Mouse (Mus musculus) bone marrow, adult 2 months (tissue): Measurements from ENCODE around the gene Nup62. TPM values are rescaled to one million over a fixed set of nuclear protein-coding genes. Genes with fewer than 3 reads are reported as not detected.

ENCODE experiments used
- H3K27ac ChIP-seq: fragments of 200-500 bp; 2 replicates; pipeline ENCODE4 v1.5.1; 2012; ENCODE audit warnings: low read depth, mild to moderate bottlenecking, control low read depth, inconsistent platforms, low read length; ENCODE audit not compliant: control insufficient read depth, poor library complexity, insufficient read depth
- H3K4me1 ChIP-seq: fragments of 200-500 bp; 2 replicates; pipeline ENCODE4 v1.6.1; 2011; ENCODE audit warnings: low read length; ENCODE audit not compliant: control insufficient read depth, insufficient read depth
- H3K4me3 ChIP-seq: fragments of 200-500 bp; replicated peaks from 2 replicates; pipeline ENCODE3; 2011; ENCODE audit warnings: mild to moderate bottlenecking, low read depth, low read length, control low read depth; ENCODE audit not compliant: control insufficient read depth
- CTCF ChIP-seq: fragments of 200-500 bp; IDR thresholded peaks from 2 replicates; pipeline ENCODE4 v1.5.1; 2011; ENCODE audit warnings: low read length, control low read depth; ENCODE audit not compliant: control insufficient read depth, insufficient read depth
- POLR2A ChIP-seq: fragments of 200-500 bp; IDR thresholded peaks from 2 replicates; pipeline ENCODE4 v1.6.1; 2011; ENCODE audit warnings: low read depth, mild to moderate bottlenecking, control low read depth, low read length, borderline replicate concordance; ENCODE audit not compliant: control insufficient read depth
- WGBS: fragments of 180-500 bp; shearing (Covaris S2); methylation state at CpG from one replicate; pipeline ENCODE4 v1.1.7; 2018; 5-methylcytosine and 5-hydroxymethylcytosine counted together
- polyA plus RNA-seq: library from polyadenylated mRNA; stranded (reverse); fragments of >200 nt; gene quantifications from 2 replicates; pipeline ENCODE4 v1.2.4, GENCODE M21; 2011; ENCODE audit warnings: low replicate concordance; ENCODE audit not compliant: missing spikeins, insufficient read depth, insufficient read length

The Nup62 gene
- polyA plus RNA-seq: 24.0 and 44.7 TPM in 2 replicates

- TF ChIP-seq POLR2A (peak; percentile 85), CTCF (no peak)
- peak within 1 kb of the TSS; percentile 89 for H3K4me3 ChIP-seq
- under 1% methylated on average over 62 of the region's 62 CpGs for WGBS
- peaks cover 8% of the 10 kb centered on the region for H3K4me1 ChIP-seq
- H3K27ac ChIP-seq: peak within 1 kb of the TSS; percentile 76
Measured at GRCm38 (mm10) chr7:44815721-44816469, at the start of gene Nup62, which contains the start of gene Il4i1. TSS of gene Nup62 (plus strand) at chr7:44816088. TSS of gene Il4i1 (plus strand) at chr7:44816387.

DNA sequence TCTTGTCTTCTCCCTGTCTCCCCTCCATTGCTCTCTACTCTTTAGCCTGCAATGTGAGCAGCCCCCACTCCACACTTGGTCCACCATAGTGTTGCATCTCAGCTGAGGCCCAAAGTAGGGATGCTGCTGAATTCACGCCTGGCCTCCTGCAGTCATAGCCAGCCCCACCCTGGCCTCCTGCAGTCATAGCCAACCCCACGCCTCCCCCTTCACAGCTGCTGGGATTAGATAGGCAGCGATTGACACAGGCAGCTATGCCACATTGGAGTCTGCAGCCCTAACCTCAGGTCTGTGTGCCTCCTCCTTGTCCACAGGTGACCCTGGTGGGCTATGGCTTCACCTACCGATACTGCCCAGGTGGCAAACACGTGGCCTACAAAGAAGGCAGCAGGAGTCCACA lies 47.8 kb upstream of the Nup62 start:
- TF ChIP-seq CTCF (no peak), POLR2A (no peak)
- Histone ChIP-seq H3K4me1 (no peaks in the 10 kb centered on the region; the same call in 1 of the 2 replicates), H3K27ac (no peak overlapping the region), H3K4me3 (no peak overlapping the region)
- WGBS: 84% methylated on average over 5 of the region's 5 CpGs

GRCm38 (mm10) chr7:44770046-44770578 lies 45.8 kb upstream of the Nup62 start:
- no peak overlapping the region for H3K4me3 ChIP-seq
- no peaks in the 10 kb centered on the region; the same call in 1 of the 2 replicates for H3K4me1 ChIP-seq
- TF ChIP-seq CTCF (no peak), POLR2A (no peak)
- no peak overlapping the region for H3K27ac ChIP-seq
- 58% methylated on average over 6 of the region's 6 CpGs for WGBS

DNA sequence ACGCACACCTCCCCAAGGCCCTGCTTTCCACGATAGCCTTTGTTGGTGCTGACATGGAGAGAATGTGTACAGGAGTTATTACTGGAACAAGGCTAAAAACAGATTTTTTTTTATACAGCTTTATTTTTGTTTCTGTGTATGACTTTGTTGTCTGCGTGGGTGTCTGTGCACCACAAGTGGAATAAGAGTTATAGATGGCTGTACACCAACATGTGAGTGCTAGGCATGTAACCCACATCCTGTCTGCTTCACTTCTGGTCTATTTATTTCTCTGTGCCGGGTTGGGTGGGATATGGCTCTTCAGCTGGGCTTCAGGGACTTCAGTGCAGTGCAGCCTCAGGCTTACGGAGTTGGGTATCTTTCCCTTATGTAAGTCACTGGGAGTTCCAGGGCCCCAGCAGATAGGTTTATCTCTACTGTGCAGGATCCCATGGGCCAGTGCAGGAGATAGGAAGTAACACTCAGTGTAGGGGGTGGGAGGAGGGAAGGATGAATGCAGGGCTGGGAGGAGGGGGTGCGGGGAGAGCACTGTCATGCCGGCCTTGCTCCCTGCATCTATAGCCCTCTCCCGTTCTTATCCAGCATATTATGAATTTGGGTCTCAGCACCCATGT lies 43.2 kb upstream of the Nup62 start:
- Histone ChIP-seq H3K4me1 (no peaks in the 10 kb centered on the region; the same call in 1 of the 2 replicates), H3K4me3 (no peak overlapping the region), H3K27ac (no peak overlapping the region)
- WGBS: 68% methylated on average over 8 of the region's 8 CpGs
- no peak for TF ChIP-seq POLR2A
- TF ChIP-seq CTCF: no peak

DNA sequence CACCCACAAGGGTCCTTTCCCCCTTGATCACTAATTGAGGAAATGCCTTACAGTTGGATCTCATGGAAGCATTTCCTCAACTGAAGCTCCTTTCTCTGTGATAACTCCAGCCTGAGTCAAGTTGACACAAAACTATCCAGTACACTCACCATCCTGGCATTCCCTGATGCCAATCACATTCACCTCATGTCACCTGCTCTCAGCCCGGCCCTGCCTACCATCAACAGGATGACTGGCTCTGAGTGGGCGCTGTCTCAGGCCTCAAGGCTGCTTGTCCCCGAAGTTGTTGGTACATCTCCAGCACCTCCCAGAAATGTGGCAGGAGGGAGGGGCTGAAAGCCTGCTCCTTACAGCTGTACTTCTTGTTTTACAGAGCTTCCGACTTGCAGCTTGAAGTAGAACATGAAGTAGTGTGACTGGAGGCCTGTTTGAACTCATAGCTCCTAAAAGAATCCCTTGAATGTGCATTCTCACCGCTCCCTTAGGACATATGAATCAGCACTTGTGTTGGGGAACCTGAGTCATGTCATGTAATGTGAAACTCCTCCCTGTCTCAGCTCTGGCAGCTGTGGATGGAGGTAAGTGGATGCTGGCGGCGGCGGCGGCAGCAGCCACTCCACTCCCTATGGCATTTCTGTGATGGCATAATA lies 38.9 kb upstream of the Nup62 start:
- TF ChIP-seq CTCF (no peak), POLR2A (no peak)
- H3K4me1 ChIP-seq: no peaks in the 10 kb centered on the region
- H3K27ac ChIP-seq: no peak overlapping the region
- H3K4me3 ChIP-seq: no peak overlapping the region
- WGBS: 86% methylated on average over 9 of the region's 9 CpGs

DNA sequence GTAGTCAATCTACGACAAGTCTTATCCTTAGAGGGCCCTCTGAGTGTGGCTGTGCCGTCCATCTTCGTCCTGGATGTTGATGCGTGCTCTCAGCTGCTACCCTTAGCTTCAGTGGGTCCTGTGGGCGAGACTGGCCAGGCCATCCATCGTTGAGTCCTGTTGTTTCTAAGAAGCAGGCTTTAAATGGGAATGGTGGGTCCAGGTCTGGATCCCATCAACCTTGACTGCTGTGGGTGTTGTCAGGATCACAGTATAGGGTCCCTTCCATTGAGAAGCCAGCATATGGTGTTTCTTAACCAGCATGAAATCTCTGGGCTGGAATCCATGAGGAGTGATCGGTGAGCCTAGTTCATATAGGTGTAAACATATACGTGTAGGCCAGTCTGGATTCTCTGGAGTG lies 35.8 kb upstream of the Nup62 start:
- Histone ChIP-seq H3K27ac (no peak overlapping the region), H3K4me1 (no peaks in the 10 kb centered on the region), H3K4me3 (no peak overlapping the region)
- TF ChIP-seq POLR2A: no peak
- TF ChIP-seq CTCF: no peak
- WGBS: 80% methylated on average over 8 of the region's 8 CpGs

DNA sequence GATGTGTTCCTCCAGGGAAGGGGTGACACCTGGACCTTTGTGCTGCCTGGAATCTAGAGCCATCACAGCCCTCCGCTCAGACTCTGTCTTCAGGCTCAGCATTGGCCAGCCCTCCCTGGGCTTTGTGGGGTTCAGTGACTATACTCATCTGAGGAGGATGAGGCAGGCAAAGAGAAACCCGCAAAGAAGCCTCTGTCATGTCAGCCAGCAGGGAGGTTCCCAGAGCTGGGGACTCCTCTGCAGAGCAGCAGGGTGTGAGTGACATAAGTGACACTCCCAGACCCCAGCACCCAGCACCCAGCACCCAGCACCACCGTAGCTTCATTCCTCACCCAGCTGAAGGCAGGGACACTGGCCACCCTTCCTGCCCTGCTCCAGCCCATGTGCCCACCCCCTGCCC lies 26.4 kb upstream of the Nup62 start:
- Histone ChIP-seq H3K4me3 (no peak overlapping the region), H3K4me1 (no peaks in the 10 kb centered on the region), H3K27ac (no peak overlapping the region)
- TF ChIP-seq CTCF: no peak
- no peak for TF ChIP-seq POLR2A
- 79% methylated on average over 3 of the region's 3 CpGs for WGBS

- H3K4me3 ChIP-seq: no peak overlapping the region
- TF ChIP-seq POLR2A (no peak), CTCF (no peak)
- H3K4me1 ChIP-seq: no peaks in the 10 kb centered on the region
- 73% methylated on average over 4 of the region's 4 CpGs for whole genome bisulfite sequencing
- no peak overlapping the region for H3K27ac ChIP-seq
Measured at GRCm38 (mm10) chr7:44790066-44790465, 25.8 kb upstream of the Nup62 start.
